Mouse (Mus musculus) B cell, adult 2 months (primary cell): ENCODE measurements around the gene Ush2a.

ENCODE experiments used
- DNase-seq, 2 experiments: peaks; one replicate each; pipeline ENCODE4 v3.0.0; 2022

Ush2a gene

DNA sequence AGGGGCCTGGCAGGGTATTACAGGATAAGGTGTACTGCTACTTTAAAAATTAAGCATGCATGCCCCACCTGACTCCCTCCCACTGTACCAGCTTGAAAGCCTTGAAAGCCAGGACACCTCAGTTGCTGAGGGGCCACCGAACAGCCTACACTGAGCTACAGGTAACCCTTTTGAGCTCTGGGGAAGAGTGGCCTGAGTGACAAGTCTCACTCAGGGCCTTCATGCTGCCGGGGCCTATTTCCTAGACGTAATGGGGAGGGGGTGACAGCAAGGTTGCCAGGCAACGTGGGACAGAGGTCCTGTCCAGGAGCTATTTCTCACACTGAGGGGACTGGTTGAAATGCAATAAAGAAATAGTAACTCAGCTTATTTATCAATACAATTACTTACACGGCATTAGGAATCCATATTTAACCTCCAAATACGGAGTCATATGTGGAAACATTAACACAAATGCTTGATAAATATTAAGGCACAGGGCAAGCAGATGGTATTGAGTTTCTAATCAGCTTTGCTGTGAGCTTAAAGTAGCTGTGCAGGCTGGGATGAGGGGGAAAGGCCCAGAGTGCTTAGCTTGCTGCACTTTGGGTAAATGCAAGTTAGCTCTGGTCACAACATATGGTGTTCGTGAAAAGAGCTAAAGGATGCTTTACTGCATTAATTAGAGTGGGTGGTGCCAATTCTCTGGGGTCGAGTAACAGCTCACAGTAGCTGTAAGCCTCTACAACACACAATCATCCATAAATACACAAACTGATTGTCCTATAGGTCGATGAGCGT, at the start of gene Ush2a:
Gene Ush2a, plus strand, starts transcription at position 121 of the 780 bp plus-strand sequence.
- DNase-seq, result no peak

DNA sequence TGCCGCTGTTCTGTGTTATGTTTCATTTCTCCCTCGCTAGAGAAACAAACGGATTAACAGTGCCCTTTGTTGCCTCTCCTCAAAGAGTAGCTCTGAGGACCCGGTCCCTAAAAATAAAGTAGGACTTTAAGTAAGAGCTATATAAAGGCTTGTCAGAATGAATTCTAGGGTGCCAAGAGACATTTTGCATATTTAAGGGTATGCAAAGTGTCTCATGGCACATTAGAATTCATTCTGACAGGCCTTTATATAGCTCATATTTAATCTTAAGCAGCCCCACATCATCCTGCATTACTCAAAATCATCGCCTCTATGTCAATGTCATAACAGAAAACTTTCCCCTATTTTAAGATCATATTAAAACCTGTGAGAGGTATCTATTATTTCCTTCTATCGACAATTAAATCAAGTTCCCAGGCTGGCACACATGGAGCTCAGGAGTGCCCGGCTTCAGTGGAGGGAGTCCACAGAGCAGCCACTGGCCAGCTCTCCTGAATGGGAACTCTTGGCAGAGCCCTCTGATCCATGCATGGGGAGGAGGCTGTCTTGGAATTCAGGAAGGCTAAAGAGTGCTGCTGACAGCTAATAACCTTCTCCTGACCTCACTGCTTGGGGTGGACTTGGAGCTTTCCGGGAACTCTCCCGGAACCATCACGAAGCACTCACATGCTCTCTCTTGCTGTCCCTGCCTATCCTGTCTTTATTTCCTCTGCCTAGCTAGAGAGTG, 46.8 kb upstream of the Ush2a start:
- DNase-seq, result no peak

DNA sequence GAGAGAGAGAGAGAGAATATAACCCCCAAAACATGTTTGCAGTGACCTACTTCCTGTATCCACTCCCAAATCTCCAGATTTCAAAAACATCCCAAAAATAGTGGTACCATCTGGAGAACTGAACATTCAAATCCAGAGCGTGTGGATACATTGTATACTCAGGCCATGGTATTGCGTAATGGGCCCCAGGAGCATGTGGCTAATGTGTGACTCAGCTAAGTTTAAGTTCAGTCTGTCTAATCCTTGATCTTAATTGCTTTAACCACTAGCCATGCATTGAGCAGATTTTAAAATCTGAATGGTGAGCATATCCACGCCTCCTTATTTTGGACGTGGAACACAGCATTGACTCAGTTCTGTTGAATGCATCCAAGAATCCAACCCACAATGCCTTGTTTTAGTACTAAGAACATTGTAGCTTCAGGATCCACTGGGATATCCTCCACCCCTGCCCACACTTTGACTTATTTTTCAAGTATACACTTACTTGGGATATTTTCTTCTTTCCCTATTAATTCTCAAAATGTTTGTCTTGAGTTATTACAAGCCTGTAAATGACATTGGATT, 40.5 kb upstream of the Ush2a start:
- no peak for DNase-seq

DNA sequence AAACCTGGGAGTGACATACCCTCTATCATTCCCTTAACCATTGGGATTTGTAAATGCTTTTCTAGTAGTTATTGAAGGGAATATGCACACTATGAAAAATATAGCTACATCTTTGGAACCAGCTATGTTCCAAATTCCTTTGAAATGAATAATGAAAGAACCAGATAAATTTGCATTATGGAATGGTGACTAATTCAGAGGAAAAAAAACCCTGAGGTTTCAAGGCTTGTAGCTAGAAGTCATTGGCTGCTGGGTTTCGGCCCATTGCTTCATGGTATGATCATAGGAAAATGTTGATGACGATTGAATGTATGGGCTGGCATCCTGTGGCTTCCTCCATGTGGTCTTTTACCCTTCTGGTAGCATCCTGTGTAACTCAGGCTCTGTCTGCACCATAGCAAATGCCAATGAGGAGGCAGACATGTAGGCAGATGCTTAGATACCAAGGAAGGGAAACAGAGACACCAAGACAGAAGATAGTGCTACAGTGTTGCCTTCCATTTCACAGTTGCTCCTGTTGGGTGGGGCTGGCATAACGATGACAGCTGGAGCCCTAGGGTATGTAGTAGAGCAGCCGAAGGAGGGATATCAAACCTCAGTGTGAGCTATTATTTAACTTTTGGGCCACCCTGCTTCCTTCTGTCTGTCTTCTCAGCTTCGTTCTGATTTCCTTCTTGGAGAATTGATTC, 28.6 kb upstream of the Ush2a start:
- DNase-seq, result no peak

DNA sequence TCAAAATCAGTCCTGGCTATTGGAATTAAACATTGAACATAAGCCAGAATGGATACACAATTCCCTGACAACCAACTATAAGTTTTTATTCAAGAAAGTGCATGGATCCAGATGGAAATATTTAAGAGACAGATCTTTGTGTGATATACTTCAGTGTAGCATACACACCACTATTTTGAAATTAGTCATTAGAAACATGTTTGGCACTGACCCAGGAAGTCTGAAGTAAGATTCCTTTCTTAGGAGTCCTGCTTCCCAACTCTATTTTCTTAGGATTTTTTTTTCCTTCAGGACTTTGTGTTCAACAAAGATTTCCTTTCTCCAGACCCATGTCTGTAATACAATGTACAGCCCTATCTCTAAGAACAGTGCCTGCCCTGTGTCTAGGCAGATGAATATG, 23.2 kb upstream of the Ush2a start:
- DNase-seq, result no peak

DNA sequence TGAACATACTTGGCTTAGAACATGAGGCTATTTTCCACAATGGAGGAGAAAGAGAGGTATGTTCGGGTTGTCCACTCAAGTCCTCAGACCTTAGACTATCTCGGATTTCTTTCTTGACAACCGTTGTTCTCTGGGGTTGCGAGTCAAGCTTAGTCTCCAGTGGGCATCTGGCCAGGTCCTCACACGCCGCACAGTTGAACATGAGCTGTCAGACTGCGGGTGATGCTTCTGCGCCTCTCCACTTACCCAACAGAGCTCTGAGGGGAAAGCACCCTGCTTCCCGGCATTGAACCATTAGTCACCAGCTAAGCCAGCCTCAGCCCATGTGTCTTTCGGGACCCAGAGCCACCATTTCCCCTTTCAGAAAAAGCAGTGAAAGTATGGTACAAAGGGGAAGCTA, 20.1 kb upstream of the Ush2a start:
- no peak for DNase-seq

DNA sequence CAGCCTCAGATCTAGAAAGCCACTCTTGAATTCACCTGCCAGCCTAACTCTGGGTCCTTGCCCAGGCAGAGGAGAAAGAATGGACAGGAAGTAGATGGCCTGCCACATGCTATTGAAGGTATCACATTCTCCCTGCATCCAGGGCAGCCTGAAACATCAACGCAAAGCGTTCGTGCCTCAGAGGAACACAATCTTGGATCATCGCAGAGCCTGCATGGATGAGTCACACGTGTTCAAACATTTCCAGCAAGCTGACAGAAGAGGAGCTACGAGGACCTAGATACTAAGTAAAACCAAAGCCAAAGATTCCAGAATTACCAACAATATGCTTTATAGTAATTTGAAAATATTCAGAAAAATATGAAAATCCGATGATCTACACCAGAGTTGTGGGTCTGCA, 4.3 kb upstream of the Ush2a start:
- DNase-seq, result no peak

DNA sequence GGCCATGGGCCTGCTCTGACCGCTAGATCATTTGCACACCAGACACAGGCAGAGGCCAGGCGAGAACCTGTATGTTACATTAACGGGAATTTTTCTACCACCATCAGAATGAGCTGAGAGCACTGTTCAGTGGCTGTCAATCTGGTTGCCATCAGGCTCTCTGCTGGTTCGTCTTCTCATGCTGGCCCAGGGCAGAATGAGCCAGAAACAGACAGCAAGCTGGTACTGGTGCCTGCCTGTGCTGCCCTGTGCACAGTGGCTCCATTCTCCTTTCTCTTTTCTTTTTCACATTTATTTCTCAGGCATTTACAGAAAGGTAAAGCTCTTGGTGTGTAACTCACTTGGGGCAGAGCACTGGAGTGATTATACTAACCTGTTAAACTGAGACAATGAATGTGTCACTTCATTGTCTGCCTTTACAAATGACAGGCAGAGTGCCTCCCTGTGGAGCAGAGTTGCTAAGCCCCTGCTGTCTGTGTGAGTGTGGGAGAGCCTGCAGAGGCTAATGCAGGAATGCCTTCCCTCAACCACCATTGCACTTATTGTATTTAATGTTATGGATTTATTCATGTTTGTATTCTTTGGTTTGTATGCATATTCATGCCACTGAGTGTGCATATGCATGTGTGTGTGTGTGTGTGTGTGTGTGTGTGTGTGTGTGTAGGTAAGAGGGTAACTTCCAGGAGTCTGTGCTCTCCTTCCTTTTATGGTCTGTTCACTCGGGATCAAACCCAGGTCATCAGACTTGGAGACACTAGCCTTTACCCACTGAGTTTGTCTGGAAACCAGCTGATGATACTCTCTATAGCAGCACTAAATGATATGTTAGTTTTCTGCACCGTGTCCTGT, 1.3 kb upstream of the Ush2a start:
- DNase-seq, result no peak

DNA sequence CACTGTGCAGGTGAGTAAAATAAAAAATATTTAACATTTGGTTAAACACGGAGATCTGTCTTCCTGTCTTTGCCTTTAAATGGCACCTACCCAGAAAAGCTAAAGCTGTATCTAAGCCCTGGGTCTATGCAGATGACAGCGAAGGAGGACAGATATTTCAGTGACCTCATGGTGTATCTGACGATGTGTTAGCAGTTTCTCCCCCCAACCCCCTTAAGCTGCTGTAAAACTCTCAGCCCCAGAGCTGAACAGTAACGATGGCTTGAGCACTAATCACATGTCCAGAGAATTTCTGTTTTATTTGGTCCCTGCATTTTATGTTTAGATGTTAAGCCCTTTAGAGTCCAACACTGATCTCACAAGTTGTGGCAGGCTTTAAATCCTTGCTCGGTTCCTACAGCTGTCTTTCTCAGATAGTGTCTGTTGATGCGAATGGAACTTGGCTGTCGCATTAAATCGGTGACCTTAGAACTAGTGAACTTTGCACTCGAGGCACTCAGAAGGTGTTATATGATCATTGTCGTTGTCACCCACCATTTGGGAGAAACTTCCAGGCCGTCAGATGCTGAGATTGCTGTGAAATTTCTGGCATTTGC, 5.4 kb downstream of the Ush2a start:
- DNase-seq, result no peak

DNA sequence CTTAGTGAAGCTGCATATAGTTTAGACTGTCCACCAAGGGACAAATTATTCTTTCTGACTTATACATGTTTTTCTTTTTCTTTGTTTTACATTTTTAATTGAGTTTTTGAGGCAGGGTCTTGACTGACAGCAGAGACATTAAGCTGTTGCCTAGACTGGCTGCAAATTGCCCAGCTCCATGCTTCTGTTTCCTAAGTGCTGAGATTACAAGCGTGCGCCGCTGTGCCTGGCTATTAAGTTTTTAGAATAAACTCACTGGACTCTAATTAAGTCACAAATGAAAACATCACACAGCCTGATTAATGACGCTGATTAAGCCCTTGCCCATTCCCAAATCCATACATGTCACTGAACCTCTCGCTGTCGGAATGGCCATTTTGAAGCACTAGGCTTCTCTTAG, 7.2 kb downstream of the Ush2a start:
- DNase-seq, result no peak

DNA sequence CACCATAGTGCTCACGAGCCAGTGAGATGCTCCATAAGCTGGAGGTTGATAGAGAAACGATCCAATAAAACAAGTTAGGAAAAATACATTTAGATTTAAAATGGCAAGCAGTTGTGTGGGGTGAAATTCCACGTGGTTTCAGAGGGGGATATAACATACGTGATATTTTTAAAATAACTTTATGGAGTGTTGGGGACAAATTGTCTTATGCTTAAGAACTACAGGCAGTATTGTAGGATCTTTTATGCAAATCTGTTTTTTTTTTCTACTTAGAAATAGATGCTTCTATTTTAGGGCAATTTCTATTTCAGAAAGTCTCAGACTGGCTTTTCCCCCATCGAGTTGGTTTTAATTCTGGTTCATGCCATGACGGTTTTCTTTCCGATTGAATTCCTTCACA, 51.5 kb downstream of the Ush2a start:
- no peak for DNase-seq

DNA sequence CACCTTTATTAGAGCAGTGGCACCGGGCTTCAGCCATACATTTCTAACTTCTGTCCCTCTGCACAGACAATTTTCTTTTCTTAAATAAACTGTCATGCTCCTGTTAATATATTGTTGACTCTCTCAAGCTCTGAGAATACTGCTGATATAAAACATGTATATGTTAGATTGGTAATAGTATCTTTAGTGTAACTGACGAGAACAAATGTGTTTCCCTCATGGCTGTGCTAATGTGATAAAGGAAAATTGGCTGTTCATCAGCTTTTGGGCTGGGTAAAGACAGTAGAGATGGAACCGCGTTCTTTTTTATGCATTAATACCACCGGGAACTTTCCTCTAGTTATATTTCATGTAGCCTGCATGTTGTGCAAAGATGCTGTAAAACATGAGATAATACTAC, 54.8 kb downstream of the Ush2a start:
- no peak for DNase-seq

DNA sequence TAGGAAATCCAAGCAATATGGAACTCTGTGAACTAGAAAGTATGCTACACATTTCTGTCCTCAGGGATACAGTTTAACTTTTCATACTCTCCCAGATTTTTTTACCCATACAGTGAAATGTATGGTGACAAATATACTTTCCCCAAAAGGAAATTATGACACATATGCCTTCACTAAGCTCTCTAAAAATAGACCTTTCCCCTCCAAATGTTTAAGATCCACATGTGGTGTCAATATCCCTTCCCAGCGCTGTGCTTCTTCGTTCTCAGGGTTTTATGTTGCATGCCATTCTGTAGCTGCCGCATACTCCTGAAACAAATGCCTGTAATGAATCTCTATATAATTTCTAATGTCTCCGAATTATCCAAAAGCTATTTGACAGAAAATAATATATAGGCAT, 58.4 kb downstream of the Ush2a start:
- no peak for DNase-seq

DNA sequence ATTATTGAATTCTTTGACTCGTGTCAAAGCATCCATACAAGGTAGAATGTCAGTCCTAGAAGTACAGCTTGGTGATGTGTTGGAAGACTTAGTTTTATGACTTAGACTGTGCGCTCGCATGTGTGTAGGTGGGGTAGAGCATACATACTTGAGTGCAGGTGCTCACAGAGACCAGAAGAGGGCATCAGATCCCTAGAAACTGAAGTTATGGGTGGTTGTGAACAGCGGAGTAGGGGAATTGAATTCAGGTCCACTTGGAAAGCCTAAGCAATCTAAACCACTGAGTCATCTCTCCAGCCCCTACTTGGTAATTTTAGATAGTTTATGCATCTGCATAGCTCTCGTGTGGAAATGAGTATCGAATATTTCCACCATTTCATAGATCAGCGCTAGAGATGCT, 59.7 kb downstream of the Ush2a start:
- no peak for DNase-seq

DNA sequence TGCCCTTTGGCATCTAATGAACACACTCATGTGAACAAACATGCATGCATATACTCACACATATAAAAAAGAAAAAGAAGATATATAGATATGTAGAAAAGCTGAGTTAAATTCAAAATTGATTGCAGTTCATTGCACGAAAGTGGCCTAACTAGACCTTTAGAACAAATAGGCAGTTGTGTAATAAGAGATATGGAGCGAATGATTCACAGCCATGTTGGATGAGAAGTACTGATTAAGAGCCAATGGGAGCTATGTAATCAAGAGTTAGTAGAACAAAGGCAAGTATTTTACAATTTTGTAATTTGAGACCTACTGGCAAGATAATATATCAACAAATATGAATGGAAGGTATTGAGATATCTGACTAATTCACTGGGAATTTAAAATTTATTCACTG, 68.6 kb downstream of the Ush2a start:
- no peak for DNase-seq

DNA sequence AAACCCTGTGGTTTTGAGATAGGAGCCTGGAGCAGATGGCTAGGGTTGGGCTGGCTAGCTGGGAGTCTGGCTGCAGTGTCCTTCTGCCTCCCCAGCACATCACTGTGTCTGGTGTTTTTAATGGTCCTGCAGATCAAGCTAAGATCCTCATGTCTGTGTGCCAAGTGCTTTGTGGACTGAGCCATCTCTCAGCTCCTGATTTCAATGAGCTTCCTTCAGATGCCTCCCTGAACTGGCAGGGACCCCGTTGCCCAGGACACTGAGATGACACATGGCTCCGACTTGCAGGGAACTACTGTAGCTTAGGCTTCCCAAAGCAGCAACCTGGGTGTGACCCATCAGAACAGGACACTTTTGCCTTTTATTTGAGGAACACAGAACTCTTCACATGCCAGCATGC, 72.1 kb downstream of the Ush2a start:
- no peak for DNase-seq

DNA sequence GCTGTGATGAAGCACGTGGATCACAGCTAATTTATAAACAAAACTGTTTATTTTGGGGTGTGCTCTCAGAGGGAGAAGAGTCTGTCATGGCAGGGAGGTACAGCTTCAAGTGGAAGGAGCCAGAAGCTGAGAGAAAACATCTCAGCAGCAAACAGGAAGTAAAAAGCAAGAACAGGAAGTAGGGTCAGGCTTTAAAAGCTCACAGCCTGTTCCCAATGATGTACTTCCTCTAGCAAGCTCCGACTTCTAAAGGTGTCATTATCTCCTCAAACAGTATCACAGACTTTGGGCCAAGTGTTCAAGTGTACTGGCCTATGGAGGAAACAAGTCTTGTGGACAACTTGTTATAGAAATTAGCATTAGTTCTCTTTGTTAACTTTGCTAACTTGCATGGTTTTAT, 85.9 kb downstream of the Ush2a start:
- no peak for DNase-seq

DNA sequence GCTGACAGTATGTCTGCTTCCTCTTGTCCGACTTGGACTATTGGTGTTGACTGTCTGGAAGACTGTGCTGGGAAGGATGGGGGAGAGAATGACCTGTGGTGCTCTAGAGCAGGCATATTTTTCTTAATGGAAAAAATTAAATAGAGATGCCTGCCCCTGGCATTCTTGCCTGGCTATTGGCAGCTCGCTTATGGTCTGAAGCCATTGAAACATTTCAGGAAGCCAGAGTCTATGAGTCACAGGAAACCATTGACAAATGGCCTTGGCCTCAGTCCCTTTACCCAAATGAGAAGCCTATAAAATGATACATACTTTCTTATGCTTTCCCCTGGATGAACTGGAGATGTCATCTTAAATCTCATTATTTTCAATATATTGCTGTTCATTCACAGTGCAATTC, 92.9 kb downstream of the Ush2a start:
- DNase-seq, result no peak

DNA sequence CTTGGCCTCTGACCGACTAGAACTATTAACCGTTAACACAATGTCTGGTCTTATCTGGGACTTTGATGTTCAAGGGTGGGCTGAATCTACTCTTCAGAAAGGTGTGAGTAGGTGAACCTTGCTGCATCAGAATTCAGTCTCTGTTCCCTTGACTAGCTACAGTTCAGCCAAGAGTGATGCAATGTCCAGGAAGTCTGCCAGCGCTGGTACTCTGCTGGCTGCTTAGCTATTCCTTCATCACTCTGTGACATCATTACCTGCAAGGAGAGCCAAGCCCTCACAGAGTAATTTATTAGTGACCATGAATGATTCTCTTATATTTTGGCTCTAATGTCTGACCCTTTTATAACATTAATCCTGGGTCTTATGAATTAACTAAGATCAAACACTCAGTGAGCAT, 101.7 kb downstream of the Ush2a start:
- DNase-seq, result no peak

DNA sequence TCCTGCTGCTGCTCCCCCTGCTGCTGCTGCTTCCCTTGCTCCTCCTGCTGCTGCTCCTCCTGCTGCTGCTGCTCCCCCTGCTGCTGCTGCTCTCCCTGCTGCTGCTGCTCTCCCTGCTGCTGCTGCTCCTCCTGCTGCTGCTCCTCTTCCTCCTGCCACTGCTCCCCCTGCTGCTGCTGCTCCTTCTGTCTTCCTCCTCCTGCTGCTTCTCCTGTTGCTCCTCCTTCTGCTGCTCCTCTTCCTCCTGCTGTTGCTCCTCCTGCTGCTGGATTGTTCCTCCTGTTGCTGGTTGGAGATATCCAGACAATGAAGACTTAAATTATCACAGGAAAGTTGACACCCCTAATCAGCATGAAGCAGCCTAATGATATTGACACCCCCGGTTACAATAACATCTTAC, 123.4 kb downstream of the Ush2a start:
- DNase-seq, result no peak

DNA sequence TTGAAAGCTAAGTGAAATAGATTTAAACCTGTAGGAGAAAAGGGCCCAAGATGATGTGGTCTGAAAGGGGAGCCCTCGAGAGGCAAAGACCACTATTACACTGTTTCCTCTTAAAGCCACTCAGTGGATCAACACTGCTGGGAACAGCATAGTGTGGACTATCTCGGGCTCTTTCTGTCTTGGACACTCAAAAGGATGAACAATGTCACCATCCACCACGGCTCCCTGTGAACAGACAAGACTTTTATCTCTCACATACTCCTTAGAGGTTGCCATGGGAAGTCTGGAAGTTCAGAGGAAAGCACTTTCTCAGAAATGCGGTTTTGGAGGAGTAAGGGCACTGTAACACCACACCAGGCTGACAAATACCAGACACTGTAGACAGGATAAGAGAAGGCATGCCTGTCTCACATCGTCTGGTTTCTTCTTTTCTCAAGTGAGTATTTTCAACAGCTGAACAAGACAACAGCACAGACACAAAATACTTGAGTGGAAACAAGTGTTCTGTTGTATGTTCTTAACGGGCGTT, 124.0 kb downstream of the Ush2a start:
- no peak for DNase-seq

DNA sequence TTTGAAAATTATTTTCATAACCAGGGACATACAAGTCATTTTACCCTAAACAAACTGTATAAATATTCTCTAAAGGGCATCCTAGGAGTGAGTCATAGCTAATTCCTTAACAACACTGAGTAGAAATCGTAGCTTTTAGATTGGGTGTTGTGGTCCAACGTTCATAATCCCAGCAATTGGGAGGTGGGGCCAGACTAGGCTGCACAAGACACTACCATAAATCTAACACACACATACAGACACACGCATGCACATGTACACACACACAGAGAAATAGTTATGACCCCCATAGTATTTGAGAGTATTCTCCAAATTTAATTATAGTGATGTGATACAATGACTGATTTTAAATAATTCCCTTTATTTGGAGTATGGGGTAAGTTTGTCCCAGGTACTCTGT, 125.5 kb downstream of the Ush2a start:
- no peak for DNase-seq
